Mouse (Mus musculus): ENCODE results near the gene Gpr31b. TPM values are rescaled to one million over a fixed set of nuclear protein-coding genes. Genes with fewer than 3 reads are reported as not detected.
"Not testable (repeated sequence)": the region's sequence is repeated elsewhere in the genome, so short reads cannot be mapped to it uniquely, and the experiment has no call there.

Gpr31b gene
- polyA plus RNA-seq (2015; fragmentation: Nextera tagmentation; extraction: Ambion mirVana), result 0.16 TPM in 1 of 2 replicates, not detected in the other

GRCm38 (mm10) chr17:13052124-13052813, at the start of gene Gpr31b:
Gpr31b (minus strand) TSS chr17:13052296.
- H3K4me2 ChIP-seq (ENCODE audit: low read length); H3K9me3 ChIP-seq (ENCODE audit: control insufficient read depth, low read length); H3K4me1 ChIP-seq (ENCODE audit: control insufficient read depth, insufficient read depth, low read depth, low read length); H3K27ac ChIP-seq (ENCODE audit: low read depth, low read length); H3K9ac ChIP-seq (ENCODE audit: low read depth, low read length); H3K4me3 ChIP-seq (ENCODE audit: low read length); H3K36me3 ChIP-seq (ENCODE audit: control insufficient read depth, insufficient read depth, low read length); H3K27me3 ChIP-seq (replicated peaks; ENCODE audit: control insufficient read depth, insufficient read depth, low read length): not testable (repeated sequence)
- 80% methylated on average over 1 of the region's 8 CpGs for WGBS
- ATAC-seq, result peak; percentile 40; the same call in 1 of the 2 replicates

- H3K4me2 ChIP-seq (ENCODE audit: low read length); H3K9ac ChIP-seq (ENCODE audit: low read depth, low read length); H3K9me3 ChIP-seq (ENCODE audit: control insufficient read depth, low read length); ATAC-seq; H3K4me1 ChIP-seq (ENCODE audit: control insufficient read depth, insufficient read depth, low read depth, low read length); H3K27ac ChIP-seq (ENCODE audit: low read depth, low read length); H3K27me3 ChIP-seq (replicated peaks; ENCODE audit: control insufficient read depth, insufficient read depth, low read length); H3K36me3 ChIP-seq (ENCODE audit: control insufficient read depth, insufficient read depth, low read length); H3K4me3 ChIP-seq (ENCODE audit: low read length): not testable (repeated sequence)
- 93% methylated on average over 2 of the region's 4 CpGs for WGBS
Observed at GRCm38 (mm10) chr17:13092960-13093359, 40.9 kb upstream of the Gpr31b start.

GRCm38 (mm10) chr17:13092100-13092764, 40.1 kb upstream of the Gpr31b start:
- H3K27me3 ChIP-seq (replicated peaks; ENCODE audit: control insufficient read depth, insufficient read depth, low read length); H3K36me3 ChIP-seq (ENCODE audit: control insufficient read depth, insufficient read depth, low read length); ATAC-seq; H3K27ac ChIP-seq (ENCODE audit: low read depth, low read length); H3K4me1 ChIP-seq (ENCODE audit: control insufficient read depth, insufficient read depth, low read depth, low read length); H3K9me3 ChIP-seq (ENCODE audit: control insufficient read depth, low read length); H3K4me3 ChIP-seq (ENCODE audit: low read length); H3K9ac ChIP-seq (ENCODE audit: low read depth, low read length); H3K4me2 ChIP-seq (ENCODE audit: low read length): not testable (repeated sequence)
- WGBS, result 67% methylated on average over 5 of the region's 8 CpGs

GRCm38 (mm10) chr17:13091510-13091909, 39.4 kb upstream of the Gpr31b start:
- H3K4me3 ChIP-seq (ENCODE audit: low read length); H3K36me3 ChIP-seq (ENCODE audit: control insufficient read depth, insufficient read depth, low read length); H3K4me1 ChIP-seq (ENCODE audit: control insufficient read depth, insufficient read depth, low read depth, low read length); H3K9me3 ChIP-seq (ENCODE audit: control insufficient read depth, low read length); H3K27me3 ChIP-seq (replicated peaks; ENCODE audit: control insufficient read depth, insufficient read depth, low read length); H3K4me2 ChIP-seq (ENCODE audit: low read length); H3K9ac ChIP-seq (ENCODE audit: low read depth, low read length); H3K27ac ChIP-seq (ENCODE audit: low read depth, low read length); ATAC-seq: not testable (repeated sequence)
- WGBS, result no CpG with 5 or more reads among the region's 1 CpGs

- not testable (repeated sequence) for H3K27me3 ChIP-seq (replicated peaks; ENCODE audit: control insufficient read depth, insufficient read depth, low read length); H3K4me1 ChIP-seq (ENCODE audit: control insufficient read depth, insufficient read depth, low read depth, low read length); H3K9ac ChIP-seq (ENCODE audit: low read depth, low read length); H3K4me2 ChIP-seq (ENCODE audit: low read length); H3K27ac ChIP-seq (ENCODE audit: low read depth, low read length); ATAC-seq; H3K4me3 ChIP-seq (ENCODE audit: low read length); H3K9me3 ChIP-seq (ENCODE audit: control insufficient read depth, low read length); H3K36me3 ChIP-seq (ENCODE audit: control insufficient read depth, insufficient read depth, low read length)
- WGBS, result 82% methylated on average over 3 of the region's 5 CpGs
Observed at GRCm38 (mm10) chr17:13069227-13069626, 17.1 kb upstream of the Gpr31b start.

GRCm38 (mm10) chr17:13067864-13068385, 15.8 kb upstream of the Gpr31b start:
- not testable (repeated sequence) for H3K4me3 ChIP-seq (ENCODE audit: low read length); H3K36me3 ChIP-seq (ENCODE audit: control insufficient read depth, insufficient read depth, low read length); H3K27me3 ChIP-seq (replicated peaks; ENCODE audit: control insufficient read depth, insufficient read depth, low read length); H3K27ac ChIP-seq (ENCODE audit: low read depth, low read length); H3K9me3 ChIP-seq (ENCODE audit: control insufficient read depth, low read length); ATAC-seq; H3K9ac ChIP-seq (ENCODE audit: low read depth, low read length); H3K4me2 ChIP-seq (ENCODE audit: low read length); H3K4me1 ChIP-seq (ENCODE audit: control insufficient read depth, insufficient read depth, low read depth, low read length)
- WGBS, result 100% methylated on average over 1 of the region's 4 CpGs

GRCm38 (mm10) chr17:13062882-13063281, 10.8 kb upstream of the Gpr31b start:
- H3K27me3 ChIP-seq (replicated peaks; ENCODE audit: control insufficient read depth, insufficient read depth, low read length); H3K27ac ChIP-seq (ENCODE audit: low read depth, low read length); H3K9me3 ChIP-seq (ENCODE audit: control insufficient read depth, low read length); H3K36me3 ChIP-seq (ENCODE audit: control insufficient read depth, insufficient read depth, low read length); ATAC-seq; H3K9ac ChIP-seq (ENCODE audit: low read depth, low read length); H3K4me3 ChIP-seq (ENCODE audit: low read length); H3K4me1 ChIP-seq (ENCODE audit: control insufficient read depth, insufficient read depth, low read depth, low read length); H3K4me2 ChIP-seq (ENCODE audit: low read length): not testable (repeated sequence)
- 89% methylated on average over 1 of the region's 7 CpGs for WGBS

- H3K4me3 ChIP-seq (ENCODE audit: low read length); H3K9me3 ChIP-seq (ENCODE audit: control insufficient read depth, low read length); H3K36me3 ChIP-seq (ENCODE audit: control insufficient read depth, insufficient read depth, low read length); H3K27me3 ChIP-seq (replicated peaks; ENCODE audit: control insufficient read depth, insufficient read depth, low read length); H3K4me2 ChIP-seq (ENCODE audit: low read length); H3K27ac ChIP-seq (ENCODE audit: low read depth, low read length); H3K4me1 ChIP-seq (ENCODE audit: control insufficient read depth, insufficient read depth, low read depth, low read length); H3K9ac ChIP-seq (ENCODE audit: low read depth, low read length); ATAC-seq: not testable (repeated sequence)
- 88% methylated on average over 4 of the region's 4 CpGs for WGBS
Observed at GRCm38 (mm10) chr17:13060804-13061203, 8.7 kb upstream of the Gpr31b start, which contains the start of gene Tcp10b. Tcp10b (plus strand) TSS chr17:13061104.

- H3K4me1 ChIP-seq (ENCODE audit: control insufficient read depth, insufficient read depth, low read depth, low read length); H3K36me3 ChIP-seq (ENCODE audit: control insufficient read depth, insufficient read depth, low read length): not testable (repeated sequence)
- ATAC-seq, result peak; percentile 94
Observed at GRCm38 (mm10) chr17:13043846-13044673, 8.0 kb downstream of the Gpr31b start.

More at GRCm38 (mm10) chr17:13043846-13044673, 8.0 kb downstream of the Gpr31b start:
- not testable (repeated sequence) for H3K9ac ChIP-seq (ENCODE audit: low read depth, low read length); H3K27me3 ChIP-seq (replicated peaks; ENCODE audit: control insufficient read depth, insufficient read depth, low read length); H3K4me2 ChIP-seq (ENCODE audit: low read length); H3K9me3 ChIP-seq (ENCODE audit: control insufficient read depth, low read length); H3K27ac ChIP-seq (ENCODE audit: low read depth, low read length); H3K4me3 ChIP-seq (ENCODE audit: low read length)
- 11% methylated on average over 3 of the region's 4 CpGs for WGBS

Data from hindbrain, embryonic 16.5 days (tissue).